Mouse (Mus musculus) cerebellum, postnatal 4 days (tissue): ENCODE measurements at regions not wholly inside any gene's neighbourhood (a gene's known extent, or its start where the extent isn't known, plus 50 kb on each side); places are given as distances from the start of the nearest gene placed in this dataset.
A peak's percentile ranks its signal among the peaks of the same experiment; 100 is the strongest.

ENCODE experiments used
- DNase-seq, 2 experiments: peaks; one replicate each; pipeline ENCODE4 v3.0.0; 2022; ENCODE audit warnings: low spot score in 2 of 2, mixed read lengths in 1 of 2

DNA sequence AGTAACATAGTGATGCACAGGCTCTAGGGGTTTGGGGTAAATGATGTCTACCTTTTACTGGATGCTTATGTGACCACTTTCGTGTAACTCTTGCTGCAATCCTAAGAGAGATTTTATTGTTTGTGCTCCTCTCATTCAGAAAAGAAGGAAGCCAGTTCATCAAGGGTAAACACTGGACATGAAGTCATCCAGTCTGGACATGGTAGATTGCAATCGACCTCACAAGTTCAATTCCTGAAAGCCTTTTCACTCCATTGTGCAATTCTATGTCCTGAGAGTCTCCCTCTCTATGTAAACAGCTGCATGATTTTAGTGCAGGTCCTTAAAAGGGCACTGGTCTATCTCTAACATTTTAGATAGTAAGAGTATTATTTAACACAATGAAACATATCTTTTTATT, 73.5 kb upstream of the Gm16223 start:
- no peak for DNase-seq

DNA sequence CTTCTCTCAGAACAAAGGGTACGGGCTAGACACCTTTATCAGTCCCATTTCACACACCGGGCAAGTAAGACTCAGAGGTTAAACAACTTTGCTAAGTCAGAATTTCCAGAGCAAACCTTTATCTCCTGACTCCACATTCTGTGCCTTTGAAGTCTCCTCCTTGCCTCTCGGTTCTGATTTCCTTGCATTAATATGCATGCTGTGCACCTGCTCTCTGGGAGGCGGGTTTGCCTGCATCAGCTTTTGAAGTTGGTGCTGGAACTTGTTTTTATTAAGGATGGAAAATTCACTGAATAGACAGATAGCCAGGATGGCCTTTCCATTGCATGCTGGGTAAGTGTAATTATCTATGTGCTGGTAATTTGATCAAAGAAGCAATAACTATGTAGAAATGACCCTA, 84.2 kb upstream of the Gm16223 start:
- DNase-seq = no peak

DNA sequence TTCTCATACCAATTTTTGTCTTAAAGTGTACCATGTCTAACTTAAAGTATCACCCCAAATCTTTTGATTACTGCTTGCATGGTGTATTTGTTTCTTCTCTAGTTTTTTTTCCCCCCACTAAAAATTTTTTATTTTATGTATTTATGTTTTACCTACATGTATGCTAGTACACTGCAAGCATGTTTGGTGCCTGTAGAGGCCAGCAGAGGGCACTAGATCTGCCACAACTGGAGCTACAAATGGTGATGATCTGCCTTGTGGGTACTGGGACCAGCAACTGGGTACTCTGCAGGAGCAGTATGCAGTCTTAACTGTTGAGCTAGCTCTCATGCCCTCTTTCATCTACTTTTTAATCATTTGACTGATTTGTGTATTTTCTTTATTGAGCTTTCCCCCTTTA, 92.2 kb upstream of the Gm16223 start:
- DNase-seq = no peak

DNA sequence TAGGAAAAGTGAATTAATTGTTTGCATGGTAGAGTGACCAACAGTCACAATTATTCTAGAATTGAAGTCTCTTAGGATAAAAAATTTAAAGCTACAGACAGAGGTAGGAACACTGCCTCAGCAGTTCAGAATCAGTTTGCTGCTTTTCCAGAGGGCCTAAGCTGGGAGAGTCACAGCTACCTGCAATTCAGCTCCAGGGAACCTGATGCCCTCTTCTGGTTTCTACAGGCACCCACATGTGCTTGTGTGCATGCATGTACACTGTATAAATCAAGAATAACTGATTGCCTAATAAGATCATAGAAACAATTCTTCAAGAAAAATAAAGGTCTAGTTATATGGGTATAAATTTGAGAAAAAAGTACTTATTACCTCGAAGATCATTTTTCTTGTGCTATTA, 96.6 kb upstream of the Gm16223 start:
- DNase-seq = no peak

DNA sequence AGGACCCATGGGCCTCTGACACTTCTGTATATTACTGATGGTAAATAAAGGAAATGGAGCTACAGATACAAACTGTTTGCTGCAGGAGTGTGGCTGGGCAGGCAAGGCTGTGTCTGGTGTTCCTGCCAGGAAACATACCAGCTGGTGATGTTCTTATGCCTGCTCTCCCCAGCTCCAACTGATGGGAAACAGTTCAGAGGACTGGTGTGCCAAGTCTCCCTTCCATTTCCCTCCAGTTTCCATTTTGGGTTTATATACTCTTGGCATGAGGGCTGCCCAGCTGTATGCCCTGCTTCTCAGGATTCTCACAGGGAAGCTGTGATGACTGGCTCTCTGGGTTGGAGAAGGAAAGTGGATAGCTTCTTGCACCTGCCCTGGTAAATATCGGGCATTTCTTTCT, 100.8 kb upstream of the Gm16223 start:
- peak in 1 of 2 experiments; percentile 9 for DNase-seq

DNA sequence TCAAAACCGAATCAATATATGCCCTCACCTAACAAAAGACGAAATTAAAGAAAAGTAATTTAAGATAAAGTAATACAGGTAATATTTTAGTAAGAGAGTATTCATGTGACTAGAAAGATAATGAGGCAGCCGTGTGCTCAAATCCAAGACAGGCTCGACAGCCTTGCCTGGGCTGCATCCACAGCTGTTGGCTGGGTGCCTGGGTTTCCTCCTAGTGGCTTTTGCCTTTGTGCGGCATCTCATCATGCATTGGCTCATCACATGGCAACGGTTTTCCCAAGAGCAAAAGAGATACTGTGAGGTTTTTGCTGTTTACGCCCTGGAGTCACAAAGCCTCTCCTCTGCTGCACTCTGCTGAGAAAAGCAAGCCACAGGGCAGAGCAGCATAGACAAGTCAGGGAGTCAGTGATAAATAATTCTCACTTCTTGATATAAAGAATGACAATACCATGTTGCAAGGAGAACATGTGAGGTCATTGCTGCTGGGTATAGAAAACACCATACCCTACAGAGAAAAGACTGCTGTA, 103.1 kb upstream of the Bod1l start:
- DNase-seq = peak; percentile 38 to 81

DNA sequence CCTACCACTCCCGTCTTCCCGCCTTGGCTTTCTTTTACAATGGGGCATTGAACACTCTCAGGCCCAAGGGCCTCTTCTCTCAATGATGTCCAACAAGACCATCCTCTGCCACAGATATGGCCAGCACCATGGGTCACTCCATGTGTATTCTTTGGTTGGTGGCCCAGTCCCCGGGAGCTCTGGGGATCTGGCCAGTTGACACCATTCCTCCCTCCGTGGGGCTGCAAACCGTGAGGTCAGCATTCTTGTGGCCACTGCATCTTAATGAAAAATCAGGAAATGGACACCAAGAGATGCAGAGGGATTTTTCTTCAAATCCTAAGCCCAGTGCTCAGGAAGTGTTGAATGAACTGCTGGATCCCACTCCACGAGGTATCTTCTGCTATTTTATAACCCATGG, 99.3 kb upstream of the Bod1l start:
- DNase-seq = no peak

DNA sequence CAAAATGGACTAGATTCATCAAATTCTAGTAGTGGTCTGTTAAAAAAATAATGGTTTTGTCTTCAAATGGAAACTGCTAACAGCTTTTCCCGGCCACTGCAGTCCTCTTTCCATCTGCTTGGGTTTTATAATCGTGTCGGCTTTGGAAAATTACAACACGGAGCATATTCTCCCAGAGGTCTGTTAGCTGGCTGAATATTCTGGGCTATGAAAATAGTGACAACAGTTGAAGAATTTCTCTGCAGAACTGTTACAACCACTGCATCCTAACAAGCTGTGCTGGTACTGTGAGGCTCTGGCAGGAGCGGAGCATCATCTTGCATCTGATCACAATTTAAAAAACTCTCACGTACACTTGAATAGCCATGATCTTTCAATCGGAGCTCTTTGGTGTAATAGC, 98.0 kb upstream of the Bod1l start:
- no peak for DNase-seq

DNA sequence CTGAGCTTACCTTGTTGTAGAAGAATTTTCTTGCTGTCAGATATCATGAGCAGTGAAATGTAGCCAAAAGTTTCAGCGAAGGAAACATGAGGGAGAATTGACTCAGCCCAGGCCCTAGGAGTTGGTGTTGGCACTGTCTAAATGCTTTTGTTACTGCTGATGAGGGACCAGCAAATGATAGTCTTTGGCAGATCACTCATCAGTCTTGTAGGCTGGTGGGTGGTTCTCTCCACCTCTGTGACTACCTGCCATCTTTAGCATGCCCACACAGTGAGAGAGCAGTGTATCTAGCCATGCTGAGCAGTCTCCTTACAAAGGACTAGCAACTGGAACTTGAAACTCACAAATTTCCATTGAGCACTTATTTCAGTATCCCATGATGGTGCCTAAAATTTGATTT, 97.1 kb upstream of the Bod1l start:
- DNase-seq = no peak

DNA sequence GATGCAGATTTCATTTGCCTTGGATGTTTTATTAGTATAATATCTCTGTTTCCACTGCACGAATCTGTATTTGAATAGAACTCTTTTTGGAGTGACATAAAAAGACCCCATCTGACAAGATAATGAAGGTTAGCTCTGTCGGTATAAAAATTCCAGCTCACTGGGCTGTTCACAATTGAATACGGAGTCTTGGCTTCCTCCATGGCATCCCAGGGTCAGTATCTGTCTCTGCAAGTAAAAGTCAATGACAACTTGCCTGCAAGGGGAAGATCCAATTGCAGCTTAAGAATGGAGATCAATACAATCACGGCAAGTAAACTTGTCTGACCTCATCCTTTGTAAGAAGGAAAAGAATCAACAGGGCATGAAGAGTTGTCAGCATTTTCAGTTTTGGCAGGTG, 95.6 kb upstream of the Bod1l start:
- no peak for DNase-seq

DNA sequence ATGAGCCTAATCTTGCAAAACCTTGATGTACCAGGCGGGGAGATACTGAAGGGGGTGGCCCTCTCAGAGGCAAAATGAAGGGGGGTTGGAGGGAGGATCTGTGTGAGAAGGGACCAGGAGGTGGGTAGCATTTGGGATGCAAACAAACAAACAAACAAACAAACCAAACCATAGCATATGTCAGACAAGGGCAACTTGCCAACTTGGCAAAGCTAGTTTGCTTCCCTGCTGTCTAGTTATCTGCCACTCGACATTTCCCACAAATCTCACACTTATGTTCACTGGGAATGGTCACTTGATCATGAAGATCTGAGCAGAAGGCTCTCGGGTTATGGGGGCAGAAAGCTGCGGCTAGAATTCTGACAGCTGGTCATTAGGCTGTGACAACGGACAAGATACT, 65.9 kb upstream of the Bod1l start:
- peak in 1 of 2 experiments; percentile 53 for DNase-seq

DNA sequence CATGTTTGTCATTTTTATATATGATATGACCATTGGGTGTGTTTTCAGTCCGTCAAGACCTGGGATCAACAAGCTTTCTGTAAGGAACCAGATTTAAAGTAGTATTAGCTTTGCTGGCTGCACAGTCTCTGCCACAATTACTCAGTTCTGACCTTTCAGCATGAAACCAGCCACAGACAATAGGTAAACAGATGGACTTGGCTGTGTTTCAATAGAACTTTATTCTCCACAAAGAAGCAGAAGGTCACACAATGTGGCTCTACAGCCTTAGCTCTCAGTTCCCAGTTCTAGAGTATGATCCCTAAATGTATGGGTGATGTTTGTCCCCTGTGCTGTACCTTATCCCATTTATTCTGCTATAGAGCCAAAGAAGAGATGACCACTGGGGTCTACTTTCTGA, 63.6 kb upstream of the Bod1l start:
- no peak for DNase-seq

DNA sequence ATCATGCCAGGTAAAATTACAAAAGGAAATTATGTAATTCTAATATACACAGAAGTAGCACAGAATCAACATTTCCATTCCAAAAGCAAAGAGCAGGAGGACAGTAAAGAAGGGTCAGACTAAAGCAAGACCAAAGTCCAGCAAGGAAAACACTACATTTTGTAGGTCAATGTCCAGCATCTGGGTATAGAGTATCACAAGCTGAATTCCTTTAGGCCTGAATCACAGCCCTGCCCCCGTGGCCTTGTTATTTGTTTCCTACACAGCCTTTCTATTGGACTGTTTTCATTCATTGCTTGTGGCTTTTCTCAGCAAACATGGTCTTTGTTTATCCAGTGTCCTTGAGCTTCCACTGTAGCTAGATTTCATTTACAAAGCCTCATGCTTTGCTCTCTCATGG, 60.4 kb upstream of the Bod1l start:
- no peak for DNase-seq

DNA sequence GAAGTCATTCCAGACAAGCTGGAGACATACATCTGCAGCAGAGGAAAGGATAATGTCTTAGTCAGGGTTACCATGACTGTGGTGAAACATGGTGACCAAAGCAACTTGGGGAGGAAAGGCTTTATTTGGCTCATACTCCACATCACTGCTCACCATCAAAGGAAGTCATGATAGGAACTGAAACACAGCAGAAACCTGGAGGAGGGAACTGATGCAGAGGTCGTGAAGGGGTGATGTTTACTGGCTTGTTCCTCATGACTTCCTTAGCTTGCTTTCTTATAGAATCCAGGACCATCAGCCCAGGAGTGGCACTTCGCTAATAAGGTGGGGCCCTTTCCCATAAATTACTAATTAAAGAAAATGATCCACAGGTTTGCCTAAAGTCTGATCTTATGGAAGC, 55.1 kb upstream of the Bod1l start:
- DNase-seq = no peak

DNA sequence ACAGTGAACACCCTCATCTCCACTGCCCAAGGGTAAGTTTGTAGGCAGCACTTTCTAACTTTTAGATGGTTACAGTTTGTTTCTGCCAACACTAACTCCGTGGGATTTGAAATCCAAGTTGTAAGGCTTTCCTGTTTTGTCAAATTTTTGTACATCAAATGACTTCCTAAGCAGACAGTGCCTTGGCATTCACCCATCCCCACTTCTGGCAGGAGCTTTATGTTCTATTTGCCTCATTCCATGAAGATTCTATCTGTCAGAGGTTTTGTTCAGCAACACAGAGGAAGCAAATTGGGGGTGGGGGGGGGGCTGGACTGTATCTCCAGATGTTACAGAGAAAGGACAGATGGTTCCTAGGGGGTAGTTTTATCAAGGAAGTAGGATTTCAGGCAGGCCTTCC, 54.6 kb upstream of the Bod1l start:
- DNase-seq = no peak
